Comparison of ENCODE assay signal across 20 mouse cellular contexts in genomic region chr10:4249235-4249845, GRCm38 (mm10). TPM values are rescaled to one million over a fixed set of nuclear protein-coding genes. Genes with fewer than 3 reads are reported as not detected.
DNase-seq lines count a peak whose midpoint lies in the region; ATAC-seq and TF ChIP-seq lines count a peak whose summit lies in the region.
"Had no signal": no experiment of that assay in that cellular context is flagged by ENCODE, and none has a peak within 500 bp of the region (broad histone marks: within the 10 kb centered on the region; RNA-seq: fewer than 3 reads in every experiment).

No protein-coding gene starts in this region.

- no peak for ATAC-seq in cerebellum, adult (ENCODE audit: insufficient number of reproducible peaks, low FRiP score, low TSS enrichment)
- ATAC-seq: forebrain, embryonic 13.5 days; hindbrain, embryonic 16.5 days; midbrain, embryonic 16.5 days had no signal

- intact Hi-C loops in left cerebral cortex, postnatal 10 days (cut with DNase I): no loop called here

- TF ChIP-seq CTCF in cerebellum, adult 2 months (IDR thresholded peaks at IDR 0.05; ENCODE audit: borderline replicate concordance, insufficient read depth, low read depth, low read length): no peak

- no peak overlapping the region for H3K27ac ChIP-seq in cerebellum, adult 2 months (ENCODE audit: insufficient read depth, low read length)
- H3K27ac ChIP-seq: forebrain, embryonic 13.5 days; kidney, postnatal 0 days; left cerebral cortex, adult 2 months; limb, embryonic 12.5 days; liver, embryonic 13.5 days had no signal

- TF ChIP-seq POLR2A in cerebellum, adult 2 months (IDR thresholded peaks at IDR 0.05; ENCODE audit: borderline replicate concordance, insufficient read depth, low read length): no peak

- 28% methylated on average over 4 of the region's 4 CpGs for WGBS in cerebellum, adult 2 months

- no peak overlapping the region for H3K4me3 ChIP-seq in cerebellum, adult 2 months (replicated peaks; ENCODE audit: insufficient read depth, low read depth, low read length)
- H3K4me3 ChIP-seq: forebrain, embryonic 13.5 days; left cerebral cortex, adult 2 months; limb, embryonic 12.5 days; liver, embryonic 13.5 days had no signal

- 0 out of 2 replicates have a peak, but pooled peaks cover 3% of the 10 kb centered on the region for H3K4me1 ChIP-seq in cerebellum, adult 2 months (ENCODE audit: control insufficient read depth, insufficient read depth, low read length)
- H3K4me1 ChIP-seq: forebrain, embryonic 13.5 days; limb, embryonic 12.5 days had no signal

- DNase-seq in cerebellum, adult 2 months: peak; percentile 62 to 69
- peak; percentile 40 for DNase-seq in retina, embryonic 14.5 days (ENCODE audit: low spot score)
- DNase-seq in retina, postnatal 1 day: no peak
- peak; percentile 58 for DNase-seq in embryo, embryonic 10 days (ENCODE audit: low spot score)
- no peak for DNase-seq in left cerebral cortex, postnatal 10 days (ENCODE audit: extremely low spot score in 1 of 2, low spot score in 2 of 2)
- no peak for DNase-seq in frontal cortex, postnatal 25 days (ENCODE audit: low spot score in 2 of 2)
- DNase-seq in right cerebral cortex, postnatal 14 days: no peak
- DNase-seq: adrenal gland, adult 8-10 months; heart, postnatal 14 days; kidney, adult 11 months; liver, embryonic 13.5 days; right cerebral cortex, postnatal 4 days; thymus, postnatal 36 days had no signal

- no peaks in the 10 kb centered on the region for H3K27me3 ChIP-seq in cerebellum, adult 2 months (ENCODE audit: control insufficient read depth, insufficient read depth, low read length)
- H3K27me3 ChIP-seq: forebrain, embryonic 13.5 days; limb, embryonic 12.5 days; liver, embryonic 13.5 days had no signal

RNA-seq across cellular contexts. Expression of gene Akap12, which starts 16.8 kb away (rescaled TPM):
- 36.2 and 38.4 TPM in 2 replicates for polyA plus RNA-seq in cerebellum, adult 2 months (2012; rRNA removed)
- 10 to 100 TPM; 28.1 to 28.5 TPM for total RNA-seq in left cerebral cortex, postnatal 10 days (2021)

Comparison
In these comparisons a context has a peak if more than half of its experiments do, and no peak if none do; other contexts are left out.
1. DNase-seq: peak in cerebellum, adult 2 months (2 of 2), retina, embryonic 14.5 days (single experiment) and embryo, embryonic 10 days (single experiment); none in retina, postnatal 1 day (single experiment), left cerebral cortex, postnatal 10 days (0 of 2), frontal cortex, postnatal 25 days (0 of 2) and right cerebral cortex, postnatal 14 days (single experiment).